Mouse (Mus musculus) erythroblast, embryonic 14.5 days (primary cell): Measurements from ENCODE around the gene Zfand6. TPM values are rescaled to one million over a fixed set of nuclear protein-coding genes. Genes with fewer than 3 reads are reported as not detected.

Experiments
- H3K27me3 ChIP-seq: 2 replicates; pipeline ENCODE4 v1.6.1; 2012; ENCODE audit warnings: inconsistent platforms; ENCODE audit not compliant: control insufficient read depth
- H3K36me3 ChIP-seq: 2 replicates; pipeline ENCODE4 v1.6.1; 2012; ENCODE audit warnings: mild to moderate bottlenecking, inconsistent platforms; ENCODE audit not compliant: control insufficient read depth
- H3K4me1 ChIP-seq: 2 replicates; pipeline ENCODE4 v1.6.1; 2012; ENCODE audit warnings: inconsistent platforms; ENCODE audit not compliant: control insufficient read depth
- H3K4me3 ChIP-seq: replicated peaks from 2 replicates; pipeline ENCODE3; 2012; ENCODE audit warnings: moderate library complexity, mild to moderate bottlenecking, inconsistent platforms
- H3K9me3 ChIP-seq: 2 replicates; pipeline ENCODE4 v1.6.1; 2012; ENCODE audit warnings: low read length, inconsistent platforms, mixed read lengths; ENCODE audit not compliant: control insufficient read depth
- GATA1 ChIP-seq: IDR thresholded peaks from 2 replicates; pipeline ENCODE4 v1.6.1; 2012; ENCODE audit warnings: low read length, inconsistent platforms, mixed read lengths
- TAL1 ChIP-seq: IDR thresholded peaks from 3 replicates; pipeline ENCODE4 v1.6.1; 2012; ENCODE audit warnings: low read length, inconsistent platforms, mixed read lengths
- polyA plus RNA-seq: library from polyadenylated mRNA; stranded (reverse); fragments of >175 nt; gene quantifications from 2 replicates; pipeline ENCODE4 v1.2.3, GENCODE M21; 2012

Zfand6 gene
- polyA plus RNA-seq, 1 experiment: 10.1 TPM

DNA sequence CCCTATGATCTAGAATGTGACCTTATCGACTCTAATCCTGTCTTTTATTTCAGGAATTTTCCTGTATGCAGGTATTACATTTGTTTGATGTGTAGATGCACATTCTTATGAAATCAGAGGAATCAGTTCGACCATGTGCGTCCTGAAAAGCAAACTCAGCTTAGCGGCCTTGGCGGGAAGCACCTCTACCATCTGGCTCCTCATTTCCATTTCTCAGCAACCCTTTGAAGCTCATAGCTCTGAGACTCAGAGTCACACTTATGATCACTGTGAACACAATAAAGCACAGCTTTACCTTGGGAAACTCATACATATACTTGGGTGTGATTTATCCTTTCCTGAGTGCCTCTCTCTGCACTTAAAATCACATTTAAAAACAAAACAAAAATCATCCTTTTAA lies 21.8 kb downstream of the Zfand6 start:
- Histone ChIP-seq H3K4me3 (no peak overlapping the region), H3K4me1 (peaks cover 50% of the 10 kb centered on the region), H3K9me3 (no peaks in the 10 kb centered on the region), H3K36me3 (peaks cover 26% of the 10 kb centered on the region), H3K27me3 (no peaks in the 10 kb centered on the region)
- no peak for TF ChIP-seq TAL1
- TF ChIP-seq GATA1: no peak

DNA sequence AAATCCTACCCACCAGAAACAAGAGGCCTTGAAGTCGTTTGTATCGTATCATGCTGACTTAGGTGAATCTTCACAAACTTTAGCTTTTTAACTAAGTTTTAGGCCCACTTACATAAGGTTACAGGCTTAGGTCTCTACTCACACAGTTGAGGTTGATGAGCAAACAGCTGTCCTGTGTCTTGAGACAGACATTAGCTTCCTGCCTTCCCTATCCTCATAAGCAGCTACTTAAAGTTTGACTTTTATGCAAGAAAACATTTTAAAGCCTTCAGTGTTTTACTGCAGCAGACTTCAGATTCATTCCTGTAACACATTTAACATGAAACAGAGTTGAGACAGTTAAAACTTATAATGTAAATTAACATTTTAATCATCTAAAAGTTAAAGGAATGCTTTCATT lies 37.0 kb downstream of the Zfand6 start:
- TF ChIP-seq GATA1 (no peak), TAL1 (no peak)
- H3K4me1 ChIP-seq: peaks cover 92% of the 10 kb centered on the region

DNA sequence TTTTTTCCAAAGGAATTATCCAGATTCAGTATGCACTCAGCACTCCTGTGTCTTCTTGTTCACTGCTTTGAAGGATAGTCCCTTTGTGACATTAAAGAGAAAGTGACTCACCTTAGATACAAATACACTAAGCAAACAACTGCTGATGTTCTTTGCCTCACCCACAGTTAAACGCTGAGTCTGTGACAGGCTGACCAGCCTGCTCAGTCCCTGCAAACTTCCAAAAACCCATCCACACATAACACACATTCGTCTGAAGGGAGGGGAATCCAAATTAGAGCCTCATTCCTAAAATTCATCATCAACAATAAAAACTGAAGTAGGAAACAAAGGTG lies 37.8 kb downstream of the Zfand6 start:
- H3K9me3 ChIP-seq: no peaks in the 10 kb centered on the region
- H3K4me1 ChIP-seq: peaks cover 92% of the 10 kb centered on the region
- peak overlapping the region; percentile 42 for H3K4me3 ChIP-seq
- peaks cover 71% of the 10 kb centered on the region for H3K36me3 ChIP-seq
- no peaks in the 10 kb centered on the region for H3K27me3 ChIP-seq
- no peak for TF ChIP-seq TAL1
- no peak for TF ChIP-seq GATA1

More for the DNA sequence above, 37.0 kb downstream of the Zfand6 start:
- H3K36me3 ChIP-seq: peaks cover 70% of the 10 kb centered on the region
- H3K9me3 ChIP-seq: no peaks in the 10 kb centered on the region
- H3K4me3 ChIP-seq: no peak overlapping the region
- H3K27me3 ChIP-seq: no peaks in the 10 kb centered on the region

DNA sequence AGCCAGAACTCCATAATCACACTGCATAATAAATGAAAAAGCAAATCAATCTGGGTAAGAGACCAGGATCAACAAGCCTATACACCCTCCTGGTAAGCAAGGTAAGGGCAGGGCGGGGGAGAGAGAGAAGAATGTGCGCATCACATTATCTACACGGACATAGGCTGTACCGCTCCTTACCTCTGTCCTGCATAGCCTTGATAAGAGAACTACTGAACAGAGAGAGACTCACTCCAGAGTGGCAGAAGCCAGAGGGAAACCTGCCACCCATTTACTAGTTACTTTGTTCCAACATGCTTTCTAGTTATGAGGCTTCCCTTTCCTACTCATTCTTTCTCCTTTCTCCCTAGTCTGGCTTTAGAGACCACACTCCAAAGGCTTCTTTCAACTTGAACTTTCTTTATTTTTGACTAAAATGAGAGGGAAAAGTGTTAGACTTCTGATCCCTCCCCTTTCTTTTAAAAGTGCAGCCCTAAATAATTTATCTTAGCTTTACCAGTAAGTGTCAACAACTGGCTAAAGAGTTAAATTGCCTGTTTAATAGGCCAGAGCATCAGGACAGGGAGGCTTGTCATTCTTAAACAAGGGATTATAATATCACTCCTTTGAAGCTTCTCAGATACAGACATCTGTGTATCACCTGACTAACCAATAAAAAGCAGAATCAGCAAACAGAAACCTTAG lies 38.3 kb downstream of the Zfand6 start:
- H3K9me3 ChIP-seq: no peaks in the 10 kb centered on the region
- peaks cover 71% of the 10 kb centered on the region for H3K36me3 ChIP-seq
- TF ChIP-seq GATA1 (peak; percentile 98), TAL1 (peak; percentile 99)
- H3K4me1 ChIP-seq: peaks cover 89% of the 10 kb centered on the region
- H3K27me3 ChIP-seq: no peaks in the 10 kb centered on the region
- H3K4me3 ChIP-seq: peak overlapping the region; percentile 42

DNA sequence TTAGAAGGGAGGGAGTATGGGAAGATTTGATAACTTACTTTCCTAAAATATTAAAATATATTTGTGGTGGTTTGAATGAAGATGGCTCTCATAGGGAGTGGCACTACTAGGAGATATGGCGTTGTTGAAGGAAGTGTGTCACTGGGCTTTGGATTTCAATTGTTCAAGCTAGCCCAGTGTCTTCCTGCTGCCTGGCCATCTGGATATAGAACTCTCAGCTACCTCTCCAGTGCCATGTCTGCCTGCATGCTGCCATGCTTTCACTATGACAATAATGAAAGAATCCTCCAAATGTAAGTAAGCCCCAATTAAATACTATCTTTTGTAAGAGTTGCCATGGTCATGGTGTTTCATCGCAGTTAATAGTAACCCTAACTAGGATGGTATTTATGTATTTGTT lies 40.7 kb downstream of the Zfand6 start:
- H3K27me3 ChIP-seq: no peaks in the 10 kb centered on the region
- peaks cover 73% of the 10 kb centered on the region for H3K36me3 ChIP-seq
- H3K9me3 ChIP-seq: no peaks in the 10 kb centered on the region
- no peak overlapping the region for H3K4me3 ChIP-seq
- peaks cover 89% of the 10 kb centered on the region for H3K4me1 ChIP-seq
- TF ChIP-seq GATA1 (no peak), TAL1 (no peak)

DNA sequence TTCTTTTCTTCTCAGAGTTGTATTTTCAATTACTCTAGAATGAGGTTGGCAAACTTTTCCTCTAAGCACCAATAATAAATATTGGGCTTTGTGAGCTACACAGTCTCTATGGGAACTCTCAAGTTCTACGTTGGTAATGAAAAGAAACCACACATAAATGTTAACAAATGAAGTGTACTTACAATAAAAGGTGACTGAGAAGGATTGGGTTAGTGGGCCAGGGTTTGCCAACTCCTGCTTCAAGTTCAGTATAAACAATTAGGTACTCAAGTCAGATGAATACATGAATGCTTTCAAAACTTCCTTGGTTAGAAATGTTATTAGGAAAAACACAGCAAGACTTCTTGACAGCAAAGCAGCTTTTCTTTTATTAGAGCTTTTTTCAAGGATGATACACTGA lies 43.5 kb downstream of the Zfand6 start:
- no peak for TF ChIP-seq TAL1
- TF ChIP-seq GATA1: no peak
- Histone ChIP-seq H3K36me3 (peaks cover 74% of the 10 kb centered on the region), H3K4me1 (peaks cover 82% of the 10 kb centered on the region)

DNA sequence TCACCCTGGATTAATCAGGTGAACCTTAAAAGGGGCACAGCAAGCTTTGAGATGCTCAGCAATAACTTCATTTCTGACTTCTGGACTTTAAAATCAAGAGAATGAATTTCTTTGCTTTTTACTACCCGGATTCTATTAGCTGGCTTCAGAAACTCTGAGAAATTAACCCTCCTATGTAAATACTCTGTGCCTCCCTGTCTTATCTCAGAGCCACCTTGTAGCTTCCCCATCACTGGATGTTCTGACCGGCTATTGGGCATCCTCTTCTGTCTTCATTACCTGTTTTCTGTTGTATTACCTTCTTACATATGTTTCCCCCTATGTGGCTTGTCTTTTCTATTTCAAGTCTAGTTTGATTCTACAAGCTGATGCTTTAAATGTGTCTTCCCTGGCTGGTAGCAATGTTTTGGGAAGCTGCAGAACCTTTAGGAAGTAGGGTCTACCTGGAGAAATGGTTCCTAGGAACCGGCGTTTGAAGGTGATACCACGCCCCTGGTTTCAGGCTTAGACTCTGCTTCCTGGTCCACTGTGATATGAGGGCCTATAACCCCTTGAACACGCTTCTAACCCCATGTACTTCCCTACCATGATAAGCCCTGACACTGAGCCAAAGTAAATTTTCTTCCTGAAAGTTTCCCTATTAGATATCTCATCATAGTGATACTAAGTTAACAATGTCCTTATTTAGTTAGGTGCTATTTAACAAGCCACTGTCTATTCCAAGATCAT lies 46.3 kb downstream of the Zfand6 start:
- TF ChIP-seq TAL1: no peak
- no peak for TF ChIP-seq GATA1
- H3K27me3 ChIP-seq: no peaks in the 10 kb centered on the region
- H3K4me3 ChIP-seq: no peak overlapping the region
- peaks cover 70% of the 10 kb centered on the region for H3K36me3 ChIP-seq
- no peaks in the 10 kb centered on the region for H3K9me3 ChIP-seq
- peaks cover 75% of the 10 kb centered on the region for H3K4me1 ChIP-seq

More for the DNA sequence above, 43.5 kb downstream of the Zfand6 start:
- no peak overlapping the region for H3K4me3 ChIP-seq
- no peaks in the 10 kb centered on the region for H3K9me3 ChIP-seq
- H3K27me3 ChIP-seq: no peaks in the 10 kb centered on the region

DNA sequence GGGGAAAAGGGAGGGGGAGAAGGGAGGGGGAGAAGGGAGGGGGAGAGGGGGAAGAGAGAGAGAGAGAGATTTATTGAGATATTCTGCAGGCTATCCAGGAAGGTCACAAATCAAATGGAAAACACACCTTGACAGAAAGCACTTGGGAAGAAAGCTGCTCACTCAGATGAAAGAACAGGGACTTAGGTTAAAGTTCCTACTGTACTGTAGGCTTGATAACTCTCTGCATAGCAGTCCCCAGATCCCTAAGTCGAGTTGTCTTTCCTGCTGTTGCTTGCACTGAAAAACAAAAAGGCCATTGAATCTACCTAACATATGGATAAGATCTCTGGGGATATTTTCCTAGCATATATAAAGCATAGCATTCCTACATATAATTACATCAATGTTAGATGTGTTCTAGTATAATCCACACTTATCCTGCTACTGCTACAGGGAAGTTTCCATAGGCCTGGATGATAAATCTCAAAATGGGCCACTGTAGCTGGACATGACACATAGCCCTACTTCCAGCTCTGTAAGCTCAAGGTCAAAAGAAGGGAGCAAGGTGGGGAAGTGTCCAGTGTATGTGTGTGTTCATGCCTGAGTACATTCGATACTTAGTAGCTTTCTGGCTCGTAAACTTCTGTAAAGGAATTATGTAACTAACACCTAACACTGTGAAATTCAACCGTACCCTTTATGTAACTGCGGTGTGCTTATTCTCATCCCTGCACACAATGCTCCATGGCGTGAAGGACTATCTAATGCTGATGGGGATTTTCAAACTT lies 47.4 kb downstream of the Zfand6 start:
- H3K36me3 ChIP-seq: peaks cover 61% of the 10 kb centered on the region

DNA sequence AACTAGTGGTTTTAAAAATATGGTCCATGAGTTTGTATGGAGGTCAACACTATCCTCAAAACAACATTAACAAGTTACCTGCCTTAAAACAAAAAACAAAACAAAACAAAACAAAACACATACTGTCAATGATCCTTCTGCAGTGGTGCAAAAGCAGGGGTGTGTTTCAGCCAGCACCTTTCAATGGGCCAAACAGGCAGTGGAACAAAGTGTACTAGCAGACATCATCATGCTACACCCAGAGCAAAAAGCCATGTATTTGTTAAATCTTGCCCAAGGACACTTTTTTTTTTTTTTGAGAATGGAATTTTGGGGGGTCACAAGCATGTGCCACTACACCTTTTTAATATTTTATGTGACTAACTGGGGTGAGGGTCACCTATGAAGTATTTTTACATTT lies 52.8 kb downstream of the Zfand6 start:
- TF ChIP-seq GATA1 (no peak), TAL1 (no peak)
- peaks cover 67% of the 10 kb centered on the region for H3K4me1 ChIP-seq
- H3K4me3 ChIP-seq: no peak overlapping the region
- H3K36me3 ChIP-seq: peaks cover 57% of the 10 kb centered on the region
- no peaks in the 10 kb centered on the region for H3K9me3 ChIP-seq
- H3K27me3 ChIP-seq: no peaks in the 10 kb centered on the region

More for the DNA sequence above, 47.4 kb downstream of the Zfand6 start:
- no peak for TF ChIP-seq GATA1
- H3K4me3 ChIP-seq: no peak overlapping the region
- no peaks in the 10 kb centered on the region for H3K9me3 ChIP-seq
- H3K4me1 ChIP-seq: peaks cover 74% of the 10 kb centered on the region
- H3K27me3 ChIP-seq: no peaks in the 10 kb centered on the region
